Mouse (Mus musculus) limb, embryonic 11.5 days (tissue): ENCODE measurements around the gene P2ry12. TPM values are rescaled to one million over a fixed set of nuclear protein-coding genes. Genes with fewer than 3 reads are reported as not detected.

Experiments used
- ATAC-seq: fragments of 200-750 bp; cut with Nextera tagmentation; 2 replicates; pipeline ENCODE4 v1.8.0; 2017; ENCODE audit warnings: low read depth; ENCODE audit not compliant: insufficient number of reproducible peaks, low FRiP score, low TSS enrichment
- DNase-seq: peaks from one replicate; pipeline ENCODE4 v3.0.0-alpha.2; 2015; ENCODE audit warnings: low spot score
- H3K27ac ChIP-seq: fragments of 300-500 bp; sonication (generic); replicated peaks from 2 replicates; pipeline ENCODE4 v1.5.1; 2014; ENCODE audit warnings: low read depth, mild to moderate bottlenecking, low read length
- H3K27me3 ChIP-seq: fragments of 300-500 bp; sonication (generic); 2 replicates; pipeline ENCODE4 v1.6.1; 2014; ENCODE audit warnings: mild to moderate bottlenecking, low read length, mixed read lengths; ENCODE audit not compliant: control insufficient read depth, insufficient read depth
- H3K36me3 ChIP-seq: fragments of 300-500 bp; sonication (generic); 2 replicates; pipeline ENCODE4 v1.6.1; 2014; ENCODE audit warnings: mild to moderate bottlenecking, low read length, moderate library complexity, mixed read lengths; ENCODE audit not compliant: control insufficient read depth, insufficient read depth
- H3K4me1 ChIP-seq: fragments of 300-500 bp; sonication (generic); 2 replicates; pipeline ENCODE4 v1.6.1; 2014; ENCODE audit warnings: low read length, mixed read lengths; ENCODE audit not compliant: control insufficient read depth, insufficient read depth
- H3K4me2 ChIP-seq: fragments of 300-500 bp; sonication (generic); 2 replicates; pipeline ENCODE4 v1.6.1; 2014; ENCODE audit warnings: low read depth, mild to moderate bottlenecking, moderate library complexity; ENCODE audit not compliant: severe bottlenecking
- H3K4me3 ChIP-seq: fragments of 300-500 bp; sonication (generic); 2 replicates; pipeline ENCODE4 v1.5.1; 2014; ENCODE audit warnings: low read depth, low read length
- H3K9ac ChIP-seq: fragments of 300-500 bp; sonication (generic); 2 replicates; pipeline ENCODE4 v1.6.1; 2014; ENCODE audit warnings: mild to moderate bottlenecking, low read length
- H3K9me3 ChIP-seq: fragments of 300-500 bp; sonication (generic); 2 replicates; pipeline ENCODE4 v1.6.1; 2016; ENCODE audit warnings: low read length; ENCODE audit not compliant: control insufficient read depth
- WGBS: fragments of 180-500 bp; shearing (Covaris S2); extraction: QIAGEN DNeasy Blood & Tissue Kit; methylation state at CpG from one replicate; pipeline ENCODE4 v1.1.7; 2014; 5-methylcytosine and 5-hydroxymethylcytosine counted together
- polyA plus RNA-seq: library from polyadenylated mRNA; unstranded; fragments of >200 nt; fragmentation: Nextera tagmentation; extraction: Ambion mirVana; gene quantifications from 2 replicates; pipeline ENCODE4 v1.2.1, GENCODE M21; 2014

P2ry12 gene
- polyA plus RNA-seq, 1 experiment from 2014 or later = 0.93 TPM

DNA sequence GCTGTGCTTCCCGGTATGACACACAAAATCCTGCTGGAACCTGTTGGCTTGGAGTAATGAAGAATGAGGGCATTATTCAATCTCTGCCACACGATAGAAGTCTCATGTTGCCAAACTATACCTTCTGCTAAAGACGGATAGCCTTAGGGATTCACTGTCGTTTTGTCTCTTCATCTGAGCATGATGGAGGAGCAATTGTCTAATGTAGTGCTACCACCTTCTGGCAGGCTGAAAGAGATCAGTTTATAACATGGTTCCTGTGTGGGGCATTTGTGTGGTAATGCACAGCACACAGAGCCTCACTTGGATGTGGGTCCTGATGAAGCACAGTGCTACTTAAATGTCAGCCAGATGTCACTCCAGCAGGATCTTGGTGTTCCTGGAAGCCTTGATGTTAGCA, 93.5 kb downstream of the P2ry12 start:
- DNase-seq = no peak
- ATAC-seq = no peak
- H3K4me1 ChIP-seq = no peaks in the 10 kb centered on the region
- H3K36me3 ChIP-seq = no peaks in the 10 kb centered on the region
- 78% methylated on average over 4 of the region's 4 CpGs for WGBS
- no peaks in the 10 kb centered on the region for H3K27me3 ChIP-seq
- no peak overlapping the region for H3K9ac ChIP-seq
- no peak overlapping the region for H3K4me2 ChIP-seq
- H3K27ac ChIP-seq = no peak overlapping the region
- H3K4me3 ChIP-seq = no peak overlapping the region
- no peaks in the 10 kb centered on the region for H3K9me3 ChIP-seq

DNA sequence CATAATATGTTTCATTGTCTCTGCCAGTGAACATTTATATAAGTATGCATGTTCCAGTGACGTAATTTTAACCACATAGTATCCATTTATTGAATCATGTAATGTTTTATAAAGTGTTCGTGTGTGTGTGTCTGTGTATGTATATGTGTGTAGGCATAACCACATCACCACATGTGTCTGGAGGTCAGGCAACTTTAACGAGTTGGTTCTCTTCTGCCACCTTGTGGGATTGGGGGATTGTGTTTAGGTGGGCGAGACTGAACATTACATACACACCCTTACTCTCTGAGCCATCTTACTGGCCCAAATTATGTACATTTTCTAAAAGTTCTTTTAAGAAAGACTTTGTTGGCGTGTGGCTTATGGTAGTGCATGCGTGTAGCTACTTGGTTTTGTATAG, 94.2 kb downstream of the P2ry12 start:
- Histone ChIP-seq H3K9ac (no peak overlapping the region), H3K27me3 (no peaks in the 10 kb centered on the region), H3K9me3 (no peaks in the 10 kb centered on the region), H3K4me2 (no peak overlapping the region), H3K27ac (no peak overlapping the region), H3K4me1 (no peaks in the 10 kb centered on the region), H3K36me3 (no peaks in the 10 kb centered on the region), H3K4me3 (no peak overlapping the region)
- no peak for ATAC-seq
- WGBS = 90% methylated on average over 6 of the region's 6 CpGs
- DNase-seq = no peak

DNA sequence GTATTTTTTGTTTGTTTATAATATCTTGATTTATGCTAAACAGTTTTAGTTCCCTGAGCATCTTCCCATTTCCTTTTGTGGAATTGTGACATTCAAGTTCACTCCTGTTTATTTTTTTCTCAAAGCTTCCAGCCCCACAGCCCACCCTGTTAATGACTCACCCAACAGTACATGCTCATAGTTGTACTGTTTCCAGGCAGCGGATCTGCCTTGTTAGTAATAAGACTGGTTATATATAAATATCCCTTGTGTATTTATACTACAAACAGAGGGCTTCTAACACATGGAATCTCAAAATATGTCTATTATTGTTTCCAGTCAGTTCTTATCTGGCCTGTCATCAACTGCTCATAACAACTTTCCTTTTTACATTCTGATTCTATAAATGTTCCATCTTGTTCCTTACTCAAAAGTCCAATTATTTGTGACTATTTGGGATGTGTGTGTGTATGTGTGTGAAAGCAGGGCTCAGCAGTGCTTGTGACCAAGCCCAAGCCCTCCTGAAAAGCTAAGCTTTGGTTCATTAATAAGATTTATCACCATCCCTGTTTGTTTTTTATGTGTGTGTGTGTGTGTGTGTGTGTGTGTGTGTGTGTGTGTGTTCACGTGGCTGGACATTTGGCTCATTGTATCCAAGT, 95.1 kb downstream of the P2ry12 start:
- H3K27me3 ChIP-seq = no peaks in the 10 kb centered on the region
- H3K4me2 ChIP-seq = no peak overlapping the region
- 61% methylated on average over 2 of the region's 2 CpGs for WGBS
- H3K36me3 ChIP-seq = no peaks in the 10 kb centered on the region
- H3K9me3 ChIP-seq = no peaks in the 10 kb centered on the region
- no peak overlapping the region for H3K4me3 ChIP-seq
- ATAC-seq (no peak), DNase-seq (no peak)
- no peak overlapping the region for H3K9ac ChIP-seq
- no peak overlapping the region for H3K27ac ChIP-seq
- H3K4me1 ChIP-seq = no peaks in the 10 kb centered on the region

Other genes starting within 250 kb of the P2ry12 start
- gene Gpr171, start 161.1 kb downstream of the P2ry12 start, polyA plus RNA-seq = 0.57 and 0.91 TPM in 2 replicates
- gene P2ry14, start 109.3 kb downstream of the P2ry12 start, polyA plus RNA-seq = 0.96 and 1.1 TPM in 2 replicates
- 0.68 and 1.1 TPM in 2 replicates for gene Gpr87, start 67.8 kb downstream of the P2ry12 start, polyA plus RNA-seq
- 0.20 and 0.57 TPM in 2 replicates for gene P2ry13, start 52.0 kb downstream of the P2ry12 start, polyA plus RNA-seq
- gene Igsf10, start 81.5 kb upstream of the P2ry12 start, polyA plus RNA-seq = 4.6 and 4.7 TPM in 2 replicates